Mouse (Mus musculus): ENCODE measurements around the gene Nfil3. TPM values are rescaled to one million over a fixed set of nuclear protein-coding genes. Genes with fewer than 3 reads are reported as not detected.
A peak's percentile ranks its signal among the peaks of the same experiment; 100 is the strongest.

The Nfil3 gene
- polyA plus RNA-seq, 1 experiment from 2014 or later: 52.9 TPM

- peak overlapping the region; percentile 94 for H3K4me2 ChIP-seq
- peak; percentile 84 for ATAC-seq (ENCODE audit: low FRiP score)
- under 1% methylated on average over 68 of the region's 77 CpGs for WGBS
- no peaks in the 10 kb centered on the region for H3K36me3 ChIP-seq
- peak overlapping the region; percentile 90 for H3K9ac ChIP-seq
- peak overlapping the region; percentile 99 for H3K27ac ChIP-seq
- no peaks in the 10 kb centered on the region for H3K27me3 ChIP-seq
- peak overlapping the region; percentile 86 for H3K4me3 ChIP-seq
- peaks cover 34% of the 10 kb centered on the region for H3K4me1 ChIP-seq (replicated peaks)
- no peaks in the 10 kb centered on the region for H3K9me3 ChIP-seq
Measured at GRCm38 (mm10) chr13:52980211-52980950, 492 bp downstream of the Nfil3 start.

DNA sequence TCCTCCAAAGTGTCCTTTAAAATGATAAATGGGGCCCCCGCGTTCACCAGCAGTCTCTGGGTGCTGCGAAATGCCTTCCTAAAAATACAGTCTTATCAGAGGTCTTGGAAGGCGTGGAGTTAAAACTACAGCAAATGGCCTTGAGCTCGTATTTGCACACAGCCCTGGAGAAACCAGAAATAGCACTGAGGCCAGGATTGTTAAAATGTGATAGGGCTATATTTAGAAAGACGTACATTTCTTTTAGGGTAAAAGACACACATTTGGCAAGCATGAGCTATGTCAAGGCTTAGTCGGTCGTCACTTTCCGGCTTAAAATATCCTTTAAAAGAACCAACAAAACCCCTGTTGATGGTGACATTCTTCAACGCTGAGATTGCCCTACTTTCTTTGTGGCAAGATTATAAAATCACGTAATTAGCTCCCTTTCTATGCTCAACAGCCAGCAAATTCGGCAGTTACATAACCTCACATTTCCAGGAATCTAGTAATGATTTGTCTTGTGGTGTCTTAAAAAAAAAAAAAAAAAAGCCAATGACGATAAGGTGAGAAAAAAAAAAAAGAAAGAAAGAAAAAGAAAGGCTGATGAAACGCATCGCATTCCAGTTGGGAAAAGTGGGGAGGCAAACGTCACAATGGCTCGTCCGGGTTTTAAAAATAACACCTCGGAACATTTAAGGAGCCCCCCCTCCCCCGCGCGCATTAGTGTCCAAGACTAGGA lies 1.4 kb downstream of the Nfil3 start:
- Histone ChIP-seq H3K4me1 (replicated peaks) (peaks cover 39% of the 10 kb centered on the region), H3K36me3 (no peaks in the 10 kb centered on the region), H3K27ac (peak overlapping the region; percentile 99), H3K9ac (peak overlapping the region; percentile 90), H3K4me2 (peak overlapping the region; percentile 94), H3K9me3 (no peaks in the 10 kb centered on the region), H3K4me3 (peak overlapping the region; percentile 86), H3K27me3 (no peaks in the 10 kb centered on the region)
- ATAC-seq (ENCODE audit: low FRiP score): no peak
- under 1% methylated on average over 22 of the region's 22 CpGs for WGBS

GRCm38 (mm10) chr13:52978321-52978981 lies 2.4 kb downstream of the Nfil3 start:
- peaks cover 46% of the 10 kb centered on the region for H3K4me1 ChIP-seq (replicated peaks)
- no peaks in the 10 kb centered on the region for H3K27me3 ChIP-seq
- H3K27ac ChIP-seq: peak overlapping the region; percentile 98
- H3K4me2 ChIP-seq: peak overlapping the region; percentile 94
- WGBS: under 1% methylated on average over 62 of the region's 64 CpGs
- H3K4me3 ChIP-seq: peak overlapping the region; percentile 86
- peak overlapping the region; percentile 98 for H3K9ac ChIP-seq
- no peaks in the 10 kb centered on the region for H3K36me3 ChIP-seq
- ATAC-seq (ENCODE audit: low FRiP score): 0 out of 2 replicates have a peak, but pooled peaks have one; percentile 13
- no peaks in the 10 kb centered on the region for H3K9me3 ChIP-seq

DNA sequence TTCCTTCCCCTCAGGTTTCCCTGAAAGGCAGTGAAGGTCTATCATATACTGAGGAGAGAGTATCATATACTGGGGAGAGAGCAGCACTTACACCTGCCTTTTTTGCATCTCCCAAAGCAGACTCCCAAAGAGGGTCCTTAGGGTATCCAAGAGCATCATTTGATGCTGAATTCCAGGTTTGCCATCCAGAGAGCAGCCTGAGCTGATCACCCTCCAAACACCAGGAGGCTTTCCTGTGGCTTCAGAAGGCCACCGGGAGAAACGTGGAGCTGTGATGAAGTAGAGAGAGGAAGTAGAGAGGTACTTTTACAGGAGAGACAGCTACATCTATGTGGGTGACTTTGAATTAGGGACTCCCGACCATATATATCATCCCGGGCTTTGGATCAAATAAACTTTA lies 3.1 kb downstream of the Nfil3 start:
- H3K4me3 ChIP-seq: peak overlapping the region; percentile 86
- H3K9me3 ChIP-seq: no peaks in the 10 kb centered on the region
- WGBS: 14% methylated on average over 4 of the region's 4 CpGs
- H3K36me3 ChIP-seq: no peaks in the 10 kb centered on the region
- peak overlapping the region; percentile 98 for H3K9ac ChIP-seq
- no peak for ATAC-seq (ENCODE audit: low FRiP score)
- peaks cover 52% of the 10 kb centered on the region for H3K4me1 ChIP-seq (replicated peaks)
- no peaks in the 10 kb centered on the region for H3K27me3 ChIP-seq
- peak overlapping the region; percentile 94 for H3K4me2 ChIP-seq
- H3K27ac ChIP-seq: peak overlapping the region; percentile 98

GRCm38 (mm10) chr13:52977221-52977609 lies 3.7 kb downstream of the Nfil3 start:
- Histone ChIP-seq H3K4me3 (peak overlapping the region; percentile 86), H3K4me2 (peak overlapping the region; percentile 94), H3K27ac (peak overlapping the region; percentile 98), H3K4me1 (replicated peaks) (peaks cover 50% of the 10 kb centered on the region), H3K36me3 (no peaks in the 10 kb centered on the region), H3K9me3 (no peaks in the 10 kb centered on the region), H3K27me3 (no peaks in the 10 kb centered on the region), H3K9ac (peak overlapping the region; percentile 98)
- ATAC-seq (ENCODE audit: low FRiP score): no peak
- 71% methylated on average over 9 of the region's 9 CpGs for WGBS

DNA sequence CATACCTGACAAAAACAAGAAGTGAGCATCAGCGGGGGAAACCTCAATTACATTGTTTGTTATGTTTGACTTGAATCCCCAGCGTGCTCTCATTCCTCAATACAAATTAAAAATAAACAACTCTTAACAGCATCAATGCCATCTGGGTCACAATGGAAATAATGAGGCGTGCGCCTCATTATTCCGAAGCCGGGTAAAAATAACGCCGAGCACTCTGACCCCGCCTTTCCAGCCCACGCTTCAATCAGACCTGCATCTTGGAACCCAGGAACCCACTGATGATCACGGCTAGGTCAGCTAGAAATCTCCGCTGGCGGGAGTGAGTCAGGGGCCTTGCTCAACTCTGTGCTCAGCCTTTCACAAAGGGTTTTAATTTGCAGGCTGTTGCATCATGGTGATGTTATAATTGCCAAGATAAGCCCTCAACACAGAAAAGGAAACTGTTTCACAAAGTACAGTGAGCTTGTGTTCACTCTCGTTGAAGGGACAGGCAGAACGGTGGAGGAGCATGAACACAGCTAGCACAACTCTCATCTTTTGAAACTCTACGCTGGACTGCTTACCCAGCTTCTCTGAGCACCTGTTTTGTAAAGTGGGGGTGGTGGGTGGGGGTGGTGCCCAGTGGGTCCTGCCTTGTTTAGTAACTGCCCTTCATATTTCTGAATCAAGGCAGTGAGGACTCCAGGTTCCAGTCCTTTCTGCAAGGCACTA lies 4.2 kb downstream of the Nfil3 start:
- H3K9ac ChIP-seq: peak overlapping the region; percentile 98
- H3K36me3 ChIP-seq: no peaks in the 10 kb centered on the region
- ATAC-seq (ENCODE audit: low FRiP score): no peak
- peak overlapping the region; percentile 86 for H3K4me3 ChIP-seq
- H3K27me3 ChIP-seq: no peaks in the 10 kb centered on the region
- peaks cover 45% of the 10 kb centered on the region for H3K4me1 ChIP-seq (replicated peaks)
- H3K27ac ChIP-seq: peak overlapping the region; percentile 98
- H3K4me2 ChIP-seq: peak overlapping the region; percentile 94
- no peaks in the 10 kb centered on the region for H3K9me3 ChIP-seq
- WGBS: 14% methylated on average over 16 of the region's 16 CpGs

GRCm38 (mm10) chr13:52976130-52976509 lies 4.8 kb downstream of the Nfil3 start:
- Histone ChIP-seq H3K27me3 (no peaks in the 10 kb centered on the region), H3K4me1 (replicated peaks) (peaks cover 43% of the 10 kb centered on the region), H3K9me3 (no peaks in the 10 kb centered on the region), H3K36me3 (no peaks in the 10 kb centered on the region), H3K4me2 (peak overlapping the region; percentile 94), H3K9ac (peak overlapping the region; percentile 98), H3K27ac (peak overlapping the region; percentile 98; the same call in 1 of the 2 replicates), H3K4me3 (peak overlapping the region; percentile 86)
- WGBS: 35% methylated on average over 8 of the region's 8 CpGs
- ATAC-seq (ENCODE audit: low FRiP score): no peak

DNA sequence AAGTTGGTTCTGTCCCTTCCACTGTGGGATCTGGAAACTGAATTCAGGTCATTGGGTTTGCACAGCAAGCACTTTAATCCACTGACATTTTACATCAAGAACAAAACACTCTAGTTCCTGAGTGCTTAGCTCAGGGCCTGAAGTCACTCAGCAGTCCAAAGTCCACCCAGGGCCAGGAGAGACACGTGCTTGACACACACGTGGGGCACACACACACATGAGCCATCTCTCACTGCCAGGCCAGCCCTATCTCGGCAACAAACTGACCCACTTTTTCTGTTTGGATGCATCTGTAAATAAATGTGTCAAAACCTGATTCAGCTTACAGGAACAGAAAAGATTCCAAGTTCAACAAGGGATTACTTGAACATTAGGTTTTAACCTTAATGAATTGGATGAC lies 6.2 kb downstream of the Nfil3 start:
- no peaks in the 10 kb centered on the region for H3K36me3 ChIP-seq
- H3K27me3 ChIP-seq: no peaks in the 10 kb centered on the region
- no peaks in the 10 kb centered on the region for H3K9me3 ChIP-seq
- 72% methylated on average over 3 of the region's 3 CpGs for WGBS
- peaks cover 52% of the 10 kb centered on the region for H3K4me1 ChIP-seq (replicated peaks)
- H3K4me3 ChIP-seq: no peak overlapping the region
- H3K9ac ChIP-seq: no peak overlapping the region
- no peak overlapping the region for H3K27ac ChIP-seq
- no peak for ATAC-seq (ENCODE audit: low FRiP score)
- no peak overlapping the region for H3K4me2 ChIP-seq

DNA sequence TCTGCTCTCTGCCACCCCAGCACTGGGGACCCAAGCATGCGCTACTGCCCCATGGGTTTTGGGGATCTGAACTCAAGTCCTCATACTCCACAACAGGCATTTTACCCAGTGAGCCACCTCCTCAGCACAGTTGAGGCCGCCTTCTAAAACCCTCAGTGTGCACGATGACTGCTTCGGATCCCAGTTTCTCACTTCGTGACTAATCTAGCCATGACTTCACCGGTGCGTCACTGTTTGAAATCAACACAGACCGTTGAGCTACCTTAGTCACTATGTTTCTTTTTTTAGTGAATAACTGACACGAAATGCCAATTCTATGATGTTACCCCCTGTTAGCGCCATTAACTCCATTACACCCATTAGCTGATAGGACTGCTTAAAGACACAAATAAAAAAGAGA lies 7.4 kb downstream of the Nfil3 start:
- 91% methylated on average over 10 of the region's 10 CpGs for WGBS
- H3K9me3 ChIP-seq: no peaks in the 10 kb centered on the region
- no peak overlapping the region for H3K4me2 ChIP-seq
- no peak overlapping the region for H3K27ac ChIP-seq
- peaks cover 5% of the 10 kb centered on the region for H3K36me3 ChIP-seq
- H3K4me1 ChIP-seq (replicated peaks): peaks cover 60% of the 10 kb centered on the region
- no peak overlapping the region for H3K4me3 ChIP-seq
- ATAC-seq (ENCODE audit: low FRiP score): no peak
- no peaks in the 10 kb centered on the region for H3K27me3 ChIP-seq
- no peak overlapping the region for H3K9ac ChIP-seq

GRCm38 (mm10) chr13:52972626-52973025 lies 8.2 kb downstream of the Nfil3 start:
- no peak for ATAC-seq (ENCODE audit: low FRiP score)
- WGBS: 91% methylated on average over 3 of the region's 3 CpGs
- H3K9ac ChIP-seq: no peak overlapping the region
- H3K27ac ChIP-seq: no peak overlapping the region
- H3K4me3 ChIP-seq: no peak overlapping the region
- no peaks in the 10 kb centered on the region for H3K9me3 ChIP-seq
- no peak overlapping the region for H3K4me2 ChIP-seq
- H3K36me3 ChIP-seq: peaks cover 13% of the 10 kb centered on the region
- H3K4me1 ChIP-seq (replicated peaks): peaks cover 58% of the 10 kb centered on the region
- no peaks in the 10 kb centered on the region for H3K27me3 ChIP-seq

- no peaks in the 10 kb centered on the region for H3K27me3 ChIP-seq
- H3K27ac ChIP-seq: no peak overlapping the region
- WGBS: 86% methylated on average over 6 of the region's 6 CpGs
- H3K4me1 ChIP-seq (replicated peaks): peaks cover 40% of the 10 kb centered on the region
- H3K9me3 ChIP-seq: no peaks in the 10 kb centered on the region
- H3K4me2 ChIP-seq: no peak overlapping the region
- peaks cover 29% of the 10 kb centered on the region for H3K36me3 ChIP-seq
- no peak overlapping the region for H3K4me3 ChIP-seq
- no peak for ATAC-seq (ENCODE audit: low FRiP score)
- no peak overlapping the region for H3K9ac ChIP-seq
Measured at GRCm38 (mm10) chr13:52970876-52971275, 10.0 kb downstream of the Nfil3 start.

DNA sequence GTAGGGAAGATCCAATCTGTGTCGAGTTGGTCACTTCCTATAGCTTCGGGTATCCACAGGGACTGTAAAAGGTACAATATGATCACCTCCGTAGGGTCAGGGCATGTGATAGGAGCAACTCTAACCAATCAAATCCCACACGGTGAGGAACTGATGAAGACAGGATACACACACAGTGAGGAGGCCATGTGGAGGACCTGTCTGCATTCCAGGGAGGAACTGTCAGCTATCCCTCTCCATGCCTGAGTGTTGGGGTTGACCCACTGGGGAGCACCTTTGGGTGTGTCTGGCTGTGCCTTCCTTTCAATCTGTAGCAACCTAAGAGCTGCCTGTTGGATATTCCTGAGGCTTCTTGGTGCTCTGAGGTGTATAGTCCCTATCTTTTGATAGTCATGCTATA lies 18.0 kb downstream of the Nfil3 start:
- no peaks in the 10 kb centered on the region for H3K27me3 ChIP-seq
- WGBS: 94% methylated on average over 4 of the region's 4 CpGs
- H3K9ac ChIP-seq: no peak overlapping the region
- H3K27ac ChIP-seq: no peak overlapping the region
- H3K36me3 ChIP-seq: peaks cover 35% of the 10 kb centered on the region
- H3K9me3 ChIP-seq: no peaks in the 10 kb centered on the region
- ATAC-seq (ENCODE audit: low FRiP score): no peak
- no peaks in the 10 kb centered on the region for H3K4me1 ChIP-seq (replicated peaks)
- H3K4me2 ChIP-seq: no peak overlapping the region
- no peak overlapping the region for H3K4me3 ChIP-seq

All from hindbrain, embryonic 13.5 days (tissue).